Mouse (Mus musculus) myocyte (in vitro differentiated cells): ENCODE data around the gene Pcmtd2.

Source experiments
- CEBPB ChIP-seq: IDR thresholded peaks from 2 replicates; pipeline ENCODE4 v1.6.1; 2011; ENCODE audit warnings: mild to moderate bottlenecking, moderate library complexity; ENCODE audit not compliant: poor library complexity, insufficient read depth, severe bottlenecking
- E2F4 ChIP-seq: IDR thresholded peaks from one replicate; pipeline ENCODE4 v1.6.1; 2011; ENCODE audit warnings: mild to moderate bottlenecking, control low read depth, moderate library complexity; ENCODE audit not compliant: insufficient read depth
- MAX ChIP-seq: IDR thresholded peaks from one replicate; pipeline ENCODE4 v1.6.1; 2011; ENCODE audit warnings: low read depth, mild to moderate bottlenecking, control low read depth
- MYOD1 ChIP-seq, 3 experiments: IDR thresholded peaks; one replicate each; pipeline ENCODE4 v1.6.1; 2011; ENCODE audit warnings: control low read depth in 2 of 3, low read depth in 2 of 3, mild to moderate bottlenecking in 2 of 3, moderate library complexity in 1 of 3; ENCODE audit not compliant: insufficient read length in 2 of 3, control insufficient read depth in 1 of 3
- POLR2A ChIP-seq: IDR thresholded peaks from one replicate; pipeline ENCODE4 v1.6.1; 2011; ENCODE audit warnings: low read depth, mild to moderate bottlenecking, control low read depth, moderate library complexity; ENCODE audit not compliant: insufficient read length
- POLR2AphosphoS2 ChIP-seq: IDR thresholded peaks from one replicate; pipeline ENCODE4 v1.6.1; 2011; ENCODE audit warnings: low read depth, control low read depth; ENCODE audit not compliant: insufficient read length
- SRF ChIP-seq: IDR thresholded peaks from one replicate; pipeline ENCODE4 v1.6.1; 2011; ENCODE audit warnings: low read depth; ENCODE audit not compliant: control insufficient read depth, insufficient read length
- TCF12 ChIP-seq: IDR thresholded peaks from one replicate; pipeline ENCODE4 v1.6.1; 2011; ENCODE audit warnings: mild to moderate bottlenecking, control low read depth; ENCODE audit not compliant: poor library complexity, insufficient read depth, severe bottlenecking
- TCF3 ChIP-seq: IDR thresholded peaks from one replicate; pipeline ENCODE4 v1.6.1; 2011; ENCODE audit warnings: low read depth, control low read depth; ENCODE audit not compliant: insufficient read length
- USF1 ChIP-seq: IDR thresholded peaks from one replicate; pipeline ENCODE4 v1.6.1; 2011; ENCODE audit warnings: low read depth, mild to moderate bottlenecking, control low read depth, moderate library complexity

DNA sequence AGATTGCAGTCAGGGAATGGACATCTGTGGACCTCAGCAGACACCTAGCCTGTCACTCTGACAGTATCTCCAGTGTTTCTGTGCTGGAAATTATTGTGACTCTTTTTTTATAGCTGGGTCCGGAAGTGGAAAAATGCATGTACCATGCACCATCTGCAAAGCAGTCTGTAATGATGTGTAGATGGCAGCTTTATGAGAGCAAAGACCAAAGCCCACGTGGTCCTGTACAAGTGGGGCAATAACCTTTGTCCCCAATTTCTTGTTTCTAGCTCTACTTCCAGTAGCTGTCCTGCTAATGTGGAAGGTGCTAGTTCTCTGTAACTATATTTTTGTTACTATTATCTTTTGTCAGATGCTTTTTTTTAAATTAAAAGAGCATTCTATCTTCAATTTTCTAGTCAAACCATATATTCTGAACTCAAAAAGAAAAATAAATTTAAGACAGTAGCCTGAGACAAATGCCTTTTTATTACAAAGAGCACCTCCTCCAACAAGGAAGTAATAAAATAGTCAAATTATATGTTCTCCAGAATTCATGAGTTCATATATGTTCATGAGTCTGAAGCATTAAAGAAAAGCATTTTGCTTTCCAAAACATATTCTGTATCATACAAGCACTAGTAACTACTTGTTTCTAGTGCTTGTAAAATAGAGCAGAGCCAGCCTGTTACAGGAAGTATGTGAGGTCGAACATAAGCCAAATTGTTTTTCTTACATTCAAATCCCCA, 45.5 kb downstream of the Pcmtd2 start:
- TF ChIP-seq POLR2A (no peak), CEBPB (no peak), USF1 (no peak), MAX (no peak), POLR2AphosphoS2 (no peak), TCF12 (no peak), TCF3 (no peak), SRF (no peak), E2F4 (no peak), MYOD1 (IDR thresholded peaks at IDR 0.05; ENCODE audit: control insufficient read depth in 1 of 3, insufficient read length in 2 of 3, low read depth in 2 of 3) (no peak)
